Mouse (Mus musculus) adrenal gland, adult 8-10 months (tissue): ENCODE measurements around the gene 9130008F23Rik. TPM values are rescaled to one million over a fixed set of nuclear protein-coding genes. Genes with fewer than 3 reads are reported as not detected.

Experiments used
- total RNA-seq, 4 experiments: library from RNA; stranded (reverse); gene quantifications; 2 replicates each; pipeline ENCODE4 v1.2.4; 2022

Gene 9130008F23Rik
- total RNA-seq, 4 experiments from 2014 or later, result 0.49 to 1.4 (median 1.0) TPM

Other genes starting within 250 kb of the 9130008F23Rik start
- not detected for gene Esp3, start 248.5 kb downstream of the 9130008F23Rik start, total RNA-seq
- not detected for gene Esp1, start 153.4 kb downstream of the 9130008F23Rik start, total RNA-seq
- gene Crisp2, start 73.6 kb downstream of the 9130008F23Rik start, total RNA-seq, result not detected
- not detected for gene Rhag, start 69.4 kb downstream of the 9130008F23Rik start, total RNA-seq
- gene Glyatl3, start 33.8 kb upstream of the 9130008F23Rik start, total RNA-seq, result not detected
- 100 to 1,000 TPM; 114 to 181 (median 161) TPM for gene Mut, start 54.1 kb upstream of the 9130008F23Rik start, total RNA-seq
- gene Cenpq, start 54.5 kb upstream of the 9130008F23Rik start, total RNA-seq, result 1 to 10 TPM; 6.9 to 9.8 (median 8.1) TPM